Mouse (Mus musculus): ENCODE results near the gene Ptpro. TPM values are rescaled to one million over a fixed set of nuclear protein-coding genes. Genes with fewer than 3 reads are reported as not detected.

Ptpro gene
- total and polyA plus RNA-seq, 2 experiments = 0.51 to 0.65 TPM

- Histone ChIP-seq H3K79me2 (ENCODE audit: control insufficient read depth, insufficient read depth, low read length) (no peaks in the 10 kb centered on the region), H3K27me3 (ENCODE audit: control insufficient read depth, insufficient read depth, low read length) (no peaks in the 10 kb centered on the region), H3K36me3 (ENCODE audit: control insufficient read depth, insufficient read depth, low read length) (no peaks in the 10 kb centered on the region), H3K4me3 (ENCODE audit: insufficient read depth, low read depth, low read length) (no peak overlapping the region), H3K9ac (ENCODE audit: low read depth, low read length) (no peak overlapping the region), H3K27ac (replicated peaks; ENCODE audit: insufficient read depth, low read depth, low read length) (no peak overlapping the region), H3K4me1 (ENCODE audit: control insufficient read depth, insufficient read depth, low read length) (peaks cover 2% of the 10 kb centered on the region; the same call in 1 of the 2 replicates)
- DNase-seq (ENCODE audit: extremely low read depth, low read depth, low spot score) = no peak
- WGBS = 90% methylated on average over 14 of the region's 14 CpGs
- TF ChIP-seq POLR2A (IDR thresholded peaks at IDR 0.05; ENCODE audit: extremely low read depth, insufficient read depth, low read length) (no peak), CTCF (IDR thresholded peaks at IDR 0.05; ENCODE audit: low read depth, low read length) (no peak)
Observed at GRCm38 (mm10) chr6:137509341-137510045, 257.4 kb downstream of the Ptpro start.

GRCm38 (mm10) chr6:137512753-137513152, 260.6 kb downstream of the Ptpro start:
- no peaks in the 10 kb centered on the region for H3K79me2 ChIP-seq (ENCODE audit: control insufficient read depth, insufficient read depth, low read length)
- no peaks in the 10 kb centered on the region for H3K36me3 ChIP-seq (ENCODE audit: control insufficient read depth, insufficient read depth, low read length)
- H3K4me3 ChIP-seq (ENCODE audit: insufficient read depth, low read depth, low read length) = no peak overlapping the region
- H3K4me1 ChIP-seq (ENCODE audit: control insufficient read depth, insufficient read depth, low read length) = peaks cover 2% of the 10 kb centered on the region; the same call in 1 of the 2 replicates
- WGBS = 60% methylated on average over 5 of the region's 5 CpGs
- no peak for DNase-seq (ENCODE audit: extremely low read depth, low read depth, low spot score)
- no peaks in the 10 kb centered on the region for H3K27me3 ChIP-seq (ENCODE audit: control insufficient read depth, insufficient read depth, low read length)
- no peak overlapping the region for H3K9ac ChIP-seq (ENCODE audit: low read depth, low read length)
- TF ChIP-seq POLR2A (IDR thresholded peaks at IDR 0.05; ENCODE audit: extremely low read depth, insufficient read depth, low read length) = no peak
- TF ChIP-seq CTCF (IDR thresholded peaks at IDR 0.05; ENCODE audit: low read depth, low read length) = no peak
- no peak overlapping the region for H3K27ac ChIP-seq (replicated peaks; ENCODE audit: insufficient read depth, low read depth, low read length)

Other genes with a start within 250 kb of the Ptpro start
- gene Rerg, start 81.8 kb upstream of the Ptpro start, total RNA-seq (2014; rRNA removed) = 2.2 and 2.8 TPM in 2 replicates
- 1.3 and 2.2 TPM in 2 replicates for gene Rerg, start 81.8 kb upstream of the Ptpro start, polyA plus RNA-seq (2012; rRNA removed)

All from liver, adult 2 months (tissue).